Mouse (Mus musculus): Measurements from ENCODE around the gene Desi1. TPM values are rescaled to one million over a fixed set of nuclear protein-coding genes. Genes with fewer than 3 reads are reported as not detected.

The Desi1 gene
- 28.8 TPM for polyA plus RNA-seq (2014; fragmentation: Illumina TruSeq; extraction: RNeasy Lipid Tissue Mini Kit (QIAGEN cat#74804); ENCODE audit: low read depth, low replicate concordance)

DNA sequence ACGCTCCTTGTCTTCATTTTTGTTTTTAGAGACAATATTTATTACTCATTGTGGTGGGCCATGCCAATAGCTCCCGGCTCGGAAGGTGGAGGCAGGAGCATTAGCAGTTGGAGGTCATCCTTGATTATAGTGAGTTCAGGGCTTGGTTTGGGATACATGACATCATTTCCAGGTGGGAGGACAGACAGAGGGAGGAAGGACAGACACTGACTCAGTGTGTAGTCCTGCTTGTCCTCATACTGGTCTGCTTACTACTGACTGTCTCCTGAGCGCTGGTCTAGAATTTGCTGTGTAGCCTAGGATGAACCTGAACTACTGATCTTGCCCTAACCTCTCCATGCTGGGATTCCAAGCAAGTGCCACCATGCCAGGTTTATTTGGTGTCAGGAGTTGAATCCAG lies at the start of gene Desi1:
Desi1 (minus strand) TSS at position 101 of the 400 bp plus-strand sequence.

DNA sequence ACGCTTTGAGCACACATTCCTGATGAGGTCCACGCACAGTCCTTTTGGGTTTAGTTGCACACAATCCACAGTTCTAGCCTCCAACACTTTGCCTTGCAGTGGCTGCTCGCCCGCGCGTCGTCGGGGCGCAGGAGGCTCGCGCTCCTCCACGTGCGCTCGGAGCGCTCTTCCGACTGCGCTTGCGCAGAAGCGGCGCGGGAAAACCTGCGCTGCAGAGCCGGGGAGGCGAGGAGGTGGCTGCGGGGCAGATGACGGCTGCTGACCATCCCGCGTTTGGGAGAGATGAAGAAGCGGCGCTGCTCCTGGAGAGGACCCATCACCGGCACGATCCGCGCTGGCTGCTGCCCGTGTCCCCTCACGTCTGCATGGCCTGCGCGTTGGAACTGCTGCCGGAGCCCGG lies 36.2 kb upstream of the Desi1 start, which contains the start of gene Mei1:
Mei1 (plus strand) TSS at position 99 of the 400 bp plus-strand sequence.

DNA sequence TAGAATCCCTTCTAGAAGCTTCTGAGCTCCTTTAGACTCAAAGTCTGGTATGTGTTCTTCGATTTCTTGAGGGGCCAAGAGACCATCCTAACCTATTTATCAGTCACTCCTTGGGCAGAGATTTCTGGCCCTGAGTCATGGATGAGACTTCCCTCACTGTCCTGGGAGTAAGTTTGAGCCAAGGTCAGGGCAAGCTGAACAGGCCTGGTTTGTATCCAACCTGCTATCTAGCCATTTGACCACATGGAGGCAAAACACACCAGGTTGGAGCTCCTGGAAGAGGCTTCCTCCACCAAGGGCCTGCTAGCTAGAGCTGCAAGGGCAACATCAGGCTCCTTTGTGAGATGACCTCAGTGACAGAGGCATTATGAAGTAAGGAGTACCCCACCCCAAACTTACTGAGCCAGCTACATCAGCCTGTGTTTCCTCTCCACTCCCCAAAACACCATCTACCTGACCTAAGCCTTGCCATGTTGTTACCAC lies 25.1 kb upstream of the Desi1 start, which contains the start of gene 4930407I10Rik:
4930407I10Rik (plus strand) TSS at position 433 of the 483 bp plus-strand sequence.

DNA sequence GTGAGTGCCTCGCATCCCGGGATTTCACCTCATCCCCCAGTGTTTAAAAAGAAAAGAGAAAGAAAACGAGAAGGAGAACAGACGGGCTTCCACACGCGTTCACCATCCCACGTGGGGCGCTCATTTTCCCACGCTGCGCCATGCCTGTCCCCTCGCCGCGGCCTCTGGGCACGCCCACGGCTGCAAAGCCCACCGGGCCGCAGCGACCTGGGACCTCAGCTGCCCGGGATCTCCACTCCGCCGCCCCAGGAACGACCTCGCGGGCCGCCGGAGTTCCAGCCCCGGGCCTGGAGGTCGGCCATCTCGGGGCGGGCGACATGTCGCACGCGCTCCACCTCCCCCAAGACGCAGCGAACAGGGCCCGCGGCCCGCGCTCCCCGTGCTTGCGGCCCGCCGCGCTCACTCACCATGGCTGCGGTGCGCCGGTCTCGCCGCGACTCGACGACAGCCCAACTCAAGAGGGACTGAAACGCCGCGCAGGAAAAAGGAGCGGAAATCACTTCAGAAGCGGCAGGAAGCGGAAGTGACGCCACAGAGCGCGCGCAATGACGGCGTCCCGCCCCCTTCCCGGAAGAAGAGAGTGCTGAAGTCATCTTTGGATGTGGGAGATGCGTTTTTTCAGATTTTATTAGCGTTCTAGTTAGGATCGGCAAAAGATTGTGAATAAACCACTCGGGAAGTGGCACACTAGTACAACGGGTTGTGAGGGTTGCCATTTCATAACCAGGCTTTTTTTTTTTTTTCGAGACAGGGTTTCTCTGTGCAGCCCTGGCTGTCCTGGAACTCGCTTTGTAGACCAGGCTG lies 13.6 kb upstream of the Desi1 start, which contains the start of gene Snu13:
Snu13 (minus strand) TSS at position 519 of the 804 bp plus-strand sequence.

DNA sequence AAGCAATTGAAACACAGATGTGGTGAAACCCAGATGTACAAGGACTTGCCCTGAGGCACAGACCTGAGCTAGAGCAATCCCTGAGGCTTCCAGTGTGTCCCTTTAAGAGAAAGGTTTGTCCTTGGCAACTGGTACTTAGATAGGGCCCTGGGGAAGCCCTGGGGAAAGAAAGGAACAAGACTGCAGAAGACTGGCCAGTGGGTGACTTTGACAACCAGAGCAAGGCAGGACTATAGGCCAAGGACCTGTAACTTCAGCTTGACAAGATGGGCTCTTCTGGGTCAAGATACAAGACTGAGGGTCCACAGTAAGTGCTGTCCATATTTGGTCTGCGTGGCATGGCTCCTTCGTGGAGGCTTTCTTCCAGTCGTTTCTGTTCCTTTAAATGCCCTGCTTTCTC lies 46.0 kb downstream of the Desi1 start, which contains the start of gene Xrcc6:
Xrcc6 (plus strand) TSS at position 190 of the 400 bp plus-strand sequence.

DNA sequence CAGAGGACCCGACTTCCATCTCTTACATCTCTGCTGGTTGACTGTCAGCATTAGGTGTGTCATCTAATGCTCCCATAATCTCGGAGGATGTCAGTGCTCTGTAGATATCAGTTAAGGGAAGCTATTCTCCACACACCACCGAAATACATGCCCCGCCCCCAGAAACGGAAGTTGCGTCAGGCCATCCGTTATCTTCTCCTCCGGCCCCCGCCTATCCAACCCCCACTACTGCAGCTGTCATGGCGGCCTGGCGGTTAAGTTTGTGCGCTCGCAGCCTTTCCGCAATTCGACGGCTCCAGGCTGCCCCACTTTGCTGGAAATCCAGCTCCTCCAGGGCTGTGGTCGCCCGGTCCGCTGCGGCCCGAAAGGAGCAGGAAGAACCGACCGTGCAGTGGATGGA lies 53.3 kb downstream of the Desi1 start, which contains the start of gene 1700029P11Rik:
1700029P11Rik (plus strand) TSS at position 220 of the 400 bp plus-strand sequence.

DNA sequence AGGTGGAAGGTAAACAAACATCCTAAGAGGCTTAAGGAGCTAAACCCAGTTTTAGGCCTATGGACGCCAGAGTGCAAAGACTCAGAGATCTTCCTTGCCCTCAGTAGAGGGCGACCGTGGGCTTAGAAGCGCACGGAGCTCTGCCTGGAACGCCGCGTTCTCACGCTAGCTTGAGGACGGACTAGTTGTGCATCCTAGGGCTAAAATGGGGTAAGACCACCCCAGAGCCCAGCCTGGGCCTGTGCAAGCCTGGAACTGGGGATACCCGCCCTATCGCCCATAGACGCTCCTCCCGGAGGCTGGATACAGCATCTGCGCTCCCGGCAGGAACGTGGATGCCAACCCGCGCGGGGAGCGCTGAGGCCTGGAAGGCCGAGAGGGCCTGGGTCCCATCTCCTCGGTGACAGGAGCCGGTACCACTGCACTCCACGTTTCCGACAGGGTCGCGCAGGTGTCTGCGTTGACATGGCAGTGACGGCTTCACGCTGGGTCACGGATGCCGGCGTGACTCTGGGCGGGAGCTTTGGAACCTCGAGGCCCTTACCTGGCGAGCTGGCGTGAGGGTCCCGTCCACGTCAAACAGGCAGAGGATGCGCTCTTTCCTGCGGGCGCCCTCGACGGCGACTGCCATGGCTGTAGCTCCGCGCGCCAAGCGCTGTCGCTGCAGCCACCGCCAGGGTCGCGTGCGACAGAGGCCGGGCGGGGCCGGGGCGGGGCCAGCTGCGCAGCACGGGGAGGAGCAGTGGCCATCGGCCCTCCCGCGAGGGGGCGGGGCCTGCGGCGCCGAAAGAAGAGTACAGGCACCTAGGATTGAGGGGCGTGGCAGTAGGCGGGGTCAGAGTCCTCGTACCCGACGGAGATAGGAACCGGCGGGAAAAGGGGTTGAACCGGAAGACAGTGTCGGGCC lies 73.2 kb downstream of the Desi1 start, which contains the start of gene Pmm1:
Pmm1 (minus strand) TSS at position 760 of the 907 bp plus-strand sequence.

Other genes starting within 250 kb of the Desi1 start
- gene Tef, start 231.4 kb downstream of the Desi1 start, polyA plus RNA-seq (2014; fragmentation: Illumina TruSeq; extraction: RNeasy Lipid Tissue Mini Kit (QIAGEN cat#74804); ENCODE audit: low read depth, low replicate concordance) = 55.8 TPM
- gene Tob2, start 175.1 kb downstream of the Desi1 start, polyA plus RNA-seq (2014; fragmentation: Illumina TruSeq; extraction: RNeasy Lipid Tissue Mini Kit (QIAGEN cat#74804); ENCODE audit: low read depth, low replicate concordance) = 26.1 TPM
- 40.8 TPM for gene Phf5a, start 162.0 kb downstream of the Desi1 start, polyA plus RNA-seq (2014; fragmentation: Illumina TruSeq; extraction: RNeasy Lipid Tissue Mini Kit (QIAGEN cat#74804); ENCODE audit: low read depth, low replicate concordance)
- gene Aco2, start 161.6 kb downstream of the Desi1 start, polyA plus RNA-seq (2014; fragmentation: Illumina TruSeq; extraction: RNeasy Lipid Tissue Mini Kit (QIAGEN cat#74804); ENCODE audit: low read depth, low replicate concordance) = 207 TPM
- 16.8 TPM for gene Polr3h, start 107.6 kb downstream of the Desi1 start, polyA plus RNA-seq (2014; fragmentation: Illumina TruSeq; extraction: RNeasy Lipid Tissue Mini Kit (QIAGEN cat#74804); ENCODE audit: low read depth, low replicate concordance)
- 6.1 TPM for gene Csdc2, start 97.1 kb downstream of the Desi1 start, polyA plus RNA-seq (2014; fragmentation: Illumina TruSeq; extraction: RNeasy Lipid Tissue Mini Kit (QIAGEN cat#74804); ENCODE audit: low read depth, low replicate concordance)
- gene Pmm1, start 72.9 kb downstream of the Desi1 start, polyA plus RNA-seq (2014; fragmentation: Illumina TruSeq; extraction: RNeasy Lipid Tissue Mini Kit (QIAGEN cat#74804); ENCODE audit: low read depth, low replicate concordance) = 39.8 TPM
- gene 1700029P11Rik, start 53.3 kb downstream of the Desi1 start, polyA plus RNA-seq (2014; fragmentation: Illumina TruSeq; extraction: RNeasy Lipid Tissue Mini Kit (QIAGEN cat#74804); ENCODE audit: low read depth, low replicate concordance) = 2.9 TPM
- 23.7 TPM for gene Xrcc6, start 46.0 kb downstream of the Desi1 start, polyA plus RNA-seq (2014; fragmentation: Illumina TruSeq; extraction: RNeasy Lipid Tissue Mini Kit (QIAGEN cat#74804); ENCODE audit: low read depth, low replicate concordance)
- gene Snu13, start 13.7 kb upstream of the Desi1 start, polyA plus RNA-seq (2014; fragmentation: Illumina TruSeq; extraction: RNeasy Lipid Tissue Mini Kit (QIAGEN cat#74804); ENCODE audit: low read depth, low replicate concordance) = 97.2 TPM
- 1.7 TPM for gene 4930407I10Rik, start 25.3 kb upstream of the Desi1 start, polyA plus RNA-seq (2014; fragmentation: Illumina TruSeq; extraction: RNeasy Lipid Tissue Mini Kit (QIAGEN cat#74804); ENCODE audit: low read depth, low replicate concordance)
- gene Mei1, start 36.1 kb upstream of the Desi1 start, polyA plus RNA-seq (2014; fragmentation: Illumina TruSeq; extraction: RNeasy Lipid Tissue Mini Kit (QIAGEN cat#74804); ENCODE audit: low read depth, low replicate concordance) = 0.10 TPM
- gene Ccdc134, start 94.1 kb upstream of the Desi1 start, polyA plus RNA-seq (2014; fragmentation: Illumina TruSeq; extraction: RNeasy Lipid Tissue Mini Kit (QIAGEN cat#74804); ENCODE audit: low read depth, low replicate concordance) = 15.4 TPM
- 73.8 TPM for gene Srebf2, start 113.3 kb upstream of the Desi1 start, polyA plus RNA-seq (2014; fragmentation: Illumina TruSeq; extraction: RNeasy Lipid Tissue Mini Kit (QIAGEN cat#74804); ENCODE audit: low read depth, low replicate concordance)
- not detected for gene Shisa8, start 179.0 kb upstream of the Desi1 start, polyA plus RNA-seq (2014; fragmentation: Illumina TruSeq; extraction: RNeasy Lipid Tissue Mini Kit (QIAGEN cat#74804); ENCODE audit: low read depth, low replicate concordance)
- gene Tnfrsf13c, start 190.5 kb upstream of the Desi1 start, polyA plus RNA-seq (2014; fragmentation: Illumina TruSeq; extraction: RNeasy Lipid Tissue Mini Kit (QIAGEN cat#74804); ENCODE audit: low read depth, low replicate concordance) = not detected
- gene Cenpm, start 210.9 kb upstream of the Desi1 start, polyA plus RNA-seq (2014; fragmentation: Illumina TruSeq; extraction: RNeasy Lipid Tissue Mini Kit (QIAGEN cat#74804); ENCODE audit: low read depth, low replicate concordance) = 2.5 TPM
- gene 1500009C09Rik, start 218.5 kb upstream of the Desi1 start, polyA plus RNA-seq (2014; fragmentation: Illumina TruSeq; extraction: RNeasy Lipid Tissue Mini Kit (QIAGEN cat#74804); ENCODE audit: low read depth, low replicate concordance) = not detected
- gene Sept3, start 241.0 kb upstream of the Desi1 start, polyA plus RNA-seq (2014; fragmentation: Illumina TruSeq; extraction: RNeasy Lipid Tissue Mini Kit (QIAGEN cat#74804); ENCODE audit: low read depth, low replicate concordance) = 3.4 TPM

All from adipose tissue, adult 10 weeks (tissue).